Mouse (Mus musculus): ENCODE results near the gene Capzb.
A peak's percentile ranks its signal among the peaks of the same experiment; 100 is the strongest.

The Capzb gene

GRCm38 (mm10) chr4:139234261-139234660 is 41.6 kb downstream of the Capzb start:
- no peak for DNase-seq (ENCODE audit: low spot score in 2 of 2)

- DNase-seq (ENCODE audit: low spot score in 2 of 2) = no peak
Observed at GRCm38 (mm10) chr4:139235556-139235955, 42.9 kb downstream of the Capzb start.

DNA sequence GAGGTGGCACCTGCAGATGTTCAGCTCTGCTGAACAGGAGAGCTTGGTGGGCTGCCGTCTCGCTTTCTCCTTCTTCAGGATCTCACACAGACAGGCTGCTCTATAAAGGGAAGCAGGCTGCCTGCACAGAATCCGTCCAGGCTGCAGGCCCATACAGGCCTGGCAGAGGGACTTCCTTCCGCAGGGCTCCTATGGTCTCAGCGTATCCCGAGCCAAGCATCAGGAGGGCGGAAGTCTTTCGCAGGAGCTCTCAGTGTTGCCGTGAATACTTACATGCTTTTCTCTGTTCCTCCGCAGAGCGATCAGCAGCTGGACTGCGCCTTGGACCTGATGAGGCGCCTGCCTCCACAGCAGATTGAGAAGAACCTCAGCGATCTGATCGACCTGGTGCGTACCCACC is 45.9 kb downstream of the Capzb start:
- no peak for DNase-seq (ENCODE audit: low spot score in 2 of 2)

DNA sequence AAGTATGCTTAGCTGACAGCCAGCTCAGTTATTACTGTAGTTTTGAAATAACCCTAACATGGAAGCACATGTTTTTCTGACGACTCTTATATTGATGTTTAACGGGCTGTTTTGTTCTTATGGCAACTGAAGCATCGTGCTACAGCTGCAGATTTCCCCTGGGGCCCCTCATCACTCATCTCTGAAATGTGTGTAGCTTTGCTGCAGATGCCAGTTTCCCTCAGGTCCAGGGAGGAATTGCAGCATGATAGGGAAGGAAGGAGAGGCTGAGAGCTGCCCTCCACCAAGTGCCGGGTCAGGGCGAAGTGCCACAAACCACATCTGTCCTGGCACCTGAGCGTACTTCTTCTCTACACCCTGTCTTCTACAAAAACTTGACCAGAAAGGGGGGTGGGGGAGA is 47.6 kb downstream of the Capzb start:
- DNase-seq (ENCODE audit: low spot score in 2 of 2) = no peak

DNA sequence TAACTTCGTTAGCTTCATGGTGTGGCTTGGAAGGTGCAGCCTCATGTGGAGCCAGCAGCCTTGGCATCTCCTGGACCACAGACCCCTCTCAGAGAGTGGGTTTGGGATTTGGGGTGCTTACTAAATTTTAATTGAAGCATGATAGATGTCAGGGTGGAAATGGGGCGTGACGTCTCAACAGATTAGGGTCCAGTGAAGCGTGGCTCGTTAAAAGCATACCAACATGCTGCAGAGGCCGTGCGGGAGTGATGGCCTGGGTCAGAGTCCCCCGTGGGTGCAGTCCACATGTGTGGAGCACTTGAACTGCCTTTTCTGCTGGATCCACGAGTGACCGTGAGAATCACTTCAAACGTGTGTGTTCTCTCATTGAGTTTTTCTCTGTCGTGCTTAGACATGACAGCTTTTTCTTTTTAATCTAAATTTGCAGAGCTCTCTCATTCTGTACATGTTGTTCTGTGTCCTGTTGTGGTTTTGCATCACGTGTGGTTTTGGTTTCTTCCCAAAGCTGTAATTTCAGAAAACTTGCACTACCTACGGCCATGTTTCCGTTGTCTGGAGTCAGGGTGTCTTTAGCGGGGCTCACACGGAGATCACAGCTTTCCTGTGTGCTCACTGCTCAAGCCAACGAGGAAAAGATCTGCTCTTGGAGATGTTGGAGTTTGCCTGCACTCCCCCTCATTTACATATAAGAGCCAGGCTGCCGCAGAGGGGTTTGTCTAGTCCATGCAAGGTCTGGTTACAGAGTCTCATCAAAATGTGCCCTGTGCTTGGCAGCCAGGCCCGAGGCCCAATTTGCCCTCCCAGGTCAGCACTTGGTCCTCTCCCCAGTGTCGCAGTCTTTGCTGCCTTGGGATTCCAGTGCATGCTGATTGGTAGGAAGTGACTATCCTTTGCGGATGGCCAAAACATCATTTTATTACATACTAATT is 49.2 kb downstream of the Capzb start:
- DNase-seq (ENCODE audit: low spot score in 2 of 2) = no peak

GRCm38 (mm10) chr4:139242607-139242955 is 49.9 kb downstream of the Capzb start:
- DNase-seq (ENCODE audit: low spot score in 2 of 2) = no peak

GRCm38 (mm10) chr4:139244176-139244575 is 51.5 kb downstream of the Capzb start:
- no peak for DNase-seq (ENCODE audit: low spot score in 2 of 2)

DNA sequence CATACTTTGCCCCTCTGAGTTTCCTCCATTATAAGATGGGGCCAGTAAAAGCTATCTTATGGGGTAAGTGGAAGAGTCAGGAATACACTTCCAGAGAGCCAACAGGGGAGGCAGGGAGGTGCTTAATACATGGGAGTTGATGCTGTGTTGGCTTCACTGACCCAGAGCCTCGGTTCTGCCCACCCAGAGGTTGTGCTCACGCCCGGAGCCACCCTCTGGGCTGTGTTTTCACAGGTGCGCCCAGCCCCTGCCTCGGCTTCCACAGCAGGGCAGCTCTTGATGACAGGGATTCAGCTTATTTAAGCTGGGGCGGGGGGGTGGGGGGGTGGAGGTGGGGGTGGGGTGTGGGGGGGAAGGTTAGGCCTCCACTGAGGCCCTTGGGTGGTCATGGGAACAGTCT is 52.1 kb downstream of the Capzb start:
- DNase-seq (ENCODE audit: low spot score in 2 of 2) = no peak

DNA sequence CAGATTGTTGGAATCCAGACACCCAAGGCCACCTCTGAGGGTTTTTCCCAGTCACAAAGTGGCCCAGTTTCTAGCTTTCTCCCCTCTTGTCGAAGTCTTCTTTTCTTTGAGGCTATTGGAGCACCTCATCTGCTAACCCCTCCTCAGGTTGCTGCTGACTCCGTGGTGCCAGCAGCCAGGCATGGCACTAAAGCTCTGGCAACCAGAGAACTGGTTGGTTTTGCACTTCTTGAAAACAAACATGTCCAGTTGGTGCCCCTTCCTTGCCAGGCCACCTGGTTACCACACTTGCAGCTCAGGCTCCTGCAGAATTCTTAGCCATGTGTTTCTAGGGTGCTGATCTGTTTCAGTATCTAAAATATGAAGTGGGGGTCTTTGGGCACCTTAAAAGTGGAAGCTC is 52.8 kb downstream of the Capzb start:
- no peak for DNase-seq (ENCODE audit: low spot score in 2 of 2)

GRCm38 (mm10) chr4:139246130-139246877 is 53.6 kb downstream of the Capzb start:
- no peak for DNase-seq (ENCODE audit: low spot score in 2 of 2)

- DNase-seq (ENCODE audit: low spot score in 2 of 2) = no peak
Observed at GRCm38 (mm10) chr4:139247966-139248365, 55.3 kb downstream of the Capzb start.

DNA sequence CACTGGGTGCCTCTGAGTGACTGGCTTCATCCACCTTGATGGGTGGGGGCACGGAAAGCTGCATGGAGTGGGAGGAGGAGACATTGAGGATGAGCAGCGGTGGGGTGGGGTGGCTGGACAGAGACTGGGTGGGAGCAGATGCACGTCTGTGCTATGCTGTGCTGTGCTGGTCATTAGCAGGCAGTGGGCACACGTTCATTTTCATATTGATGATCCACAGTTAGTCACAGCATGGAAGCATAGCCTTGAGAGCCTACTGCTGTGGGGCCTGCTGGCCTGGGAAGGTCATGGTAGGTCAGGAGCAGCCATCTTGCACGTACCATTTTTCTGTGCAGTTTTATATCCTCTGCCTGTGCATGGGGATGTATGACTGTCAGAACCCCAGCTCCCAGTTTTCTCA is 56.0 kb downstream of the Capzb start:
- DNase-seq (ENCODE audit: low spot score in 2 of 2) = no peak

DNA sequence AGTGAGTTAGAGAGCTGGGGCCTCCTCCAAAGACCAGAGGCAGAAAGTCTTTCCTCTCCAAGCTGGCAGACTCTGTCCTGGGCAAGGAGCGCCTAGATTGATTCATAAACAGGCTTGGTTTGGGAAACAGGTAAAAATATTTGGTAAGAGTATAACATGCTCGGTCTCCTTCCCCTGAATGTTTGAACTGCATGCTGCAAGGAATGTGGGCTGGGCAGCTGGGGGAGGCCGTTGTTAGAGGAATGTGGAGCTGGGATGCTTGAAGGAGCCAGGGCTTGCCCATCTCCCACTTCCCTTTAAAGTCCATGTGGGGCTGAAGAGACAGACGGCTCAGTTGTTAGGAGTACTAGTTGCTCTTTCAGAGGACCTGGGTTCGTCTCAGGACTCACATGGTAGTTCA is 57.3 kb downstream of the Capzb start:
- DNase-seq (ENCODE audit: low spot score in 2 of 2) = no peak

DNA sequence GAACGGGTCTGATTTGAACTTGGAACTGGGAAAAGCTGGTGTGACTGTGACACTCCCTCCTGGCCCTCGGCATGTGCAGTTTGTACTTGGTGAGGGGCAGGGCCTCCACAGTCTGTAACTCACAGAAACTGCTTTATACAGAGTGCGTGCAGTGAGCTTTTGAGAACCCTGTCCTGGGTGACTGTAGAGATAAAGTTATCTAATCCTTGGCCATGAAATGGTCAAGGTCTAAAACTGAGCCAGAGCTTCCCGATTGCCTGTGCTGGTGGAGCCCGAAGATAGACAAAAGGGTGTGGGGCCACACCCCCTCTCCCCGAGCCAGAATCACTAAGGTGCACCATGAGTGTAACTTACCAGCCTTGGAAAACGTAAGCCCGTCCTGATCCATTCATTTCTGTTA is 58.2 kb downstream of the Capzb start:
- DNase-seq (ENCODE audit: low spot score in 2 of 2) = no peak

DNA sequence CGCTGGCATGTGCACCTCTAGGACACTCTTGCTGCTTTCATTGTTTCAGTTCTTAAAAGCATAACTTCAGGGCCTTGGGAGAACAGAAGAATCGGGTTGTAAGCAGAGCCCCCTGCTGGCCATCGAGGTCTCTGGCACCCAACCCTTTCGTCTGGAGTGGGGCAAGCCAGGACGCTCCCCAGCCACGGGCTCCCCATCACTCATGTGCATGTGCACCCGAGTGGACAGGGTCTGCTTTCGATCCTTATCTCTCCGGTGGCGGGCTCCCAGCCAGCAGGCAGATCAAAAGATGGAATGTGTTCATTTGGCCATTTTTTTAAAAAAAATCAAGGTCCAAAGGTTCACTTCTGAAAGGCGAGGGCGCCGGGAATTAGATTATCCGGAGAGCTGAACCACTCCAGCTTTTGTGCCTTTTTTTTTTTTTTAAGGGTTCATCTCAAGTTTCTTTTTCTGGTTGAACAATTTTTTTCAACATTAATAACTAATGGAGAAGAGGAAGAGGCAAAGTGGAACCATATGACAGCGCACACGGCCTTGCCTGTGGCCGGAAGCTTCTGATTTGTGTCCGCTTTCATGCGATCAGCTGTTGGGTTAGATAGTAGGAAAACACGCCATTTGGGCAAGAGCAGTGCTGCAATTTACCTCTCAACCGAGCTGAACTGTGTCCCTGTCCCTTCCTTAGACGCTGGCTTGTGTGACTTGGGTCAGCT is 59.5 kb downstream of the Capzb start:
- peak; percentile 44 to 64 for DNase-seq (ENCODE audit: low spot score in 2 of 2)

GRCm38 (mm10) chr4:139253206-139253605 is 60.5 kb downstream of the Capzb start:
- DNase-seq (ENCODE audit: low spot score in 2 of 2) = no peak

DNA sequence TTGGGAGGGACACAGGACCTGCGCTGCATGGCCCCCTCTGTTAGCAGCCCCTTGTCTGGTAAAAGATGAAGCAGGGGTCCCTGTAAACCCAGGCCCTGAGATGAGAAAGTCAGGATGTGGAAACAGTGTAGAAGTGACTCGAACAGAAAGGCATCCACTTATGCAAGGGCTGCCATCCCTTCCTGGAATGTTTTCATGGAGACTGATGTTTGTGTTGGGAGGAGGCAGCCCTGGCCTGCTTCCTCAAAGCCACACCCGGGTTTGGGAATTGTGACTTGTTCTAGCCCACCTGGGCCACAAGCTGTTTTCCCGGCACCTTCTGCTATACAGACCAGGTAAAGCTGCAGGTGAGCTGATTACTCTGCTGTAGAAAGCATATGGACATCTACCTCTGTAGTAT is 63.4 kb downstream of the Capzb start:
- DNase-seq (ENCODE audit: low spot score in 2 of 2) = no peak

GRCm38 (mm10) chr4:139256708-139257107 is 64.0 kb downstream of the Capzb start:
- no peak for DNase-seq (ENCODE audit: low spot score in 2 of 2)

DNA sequence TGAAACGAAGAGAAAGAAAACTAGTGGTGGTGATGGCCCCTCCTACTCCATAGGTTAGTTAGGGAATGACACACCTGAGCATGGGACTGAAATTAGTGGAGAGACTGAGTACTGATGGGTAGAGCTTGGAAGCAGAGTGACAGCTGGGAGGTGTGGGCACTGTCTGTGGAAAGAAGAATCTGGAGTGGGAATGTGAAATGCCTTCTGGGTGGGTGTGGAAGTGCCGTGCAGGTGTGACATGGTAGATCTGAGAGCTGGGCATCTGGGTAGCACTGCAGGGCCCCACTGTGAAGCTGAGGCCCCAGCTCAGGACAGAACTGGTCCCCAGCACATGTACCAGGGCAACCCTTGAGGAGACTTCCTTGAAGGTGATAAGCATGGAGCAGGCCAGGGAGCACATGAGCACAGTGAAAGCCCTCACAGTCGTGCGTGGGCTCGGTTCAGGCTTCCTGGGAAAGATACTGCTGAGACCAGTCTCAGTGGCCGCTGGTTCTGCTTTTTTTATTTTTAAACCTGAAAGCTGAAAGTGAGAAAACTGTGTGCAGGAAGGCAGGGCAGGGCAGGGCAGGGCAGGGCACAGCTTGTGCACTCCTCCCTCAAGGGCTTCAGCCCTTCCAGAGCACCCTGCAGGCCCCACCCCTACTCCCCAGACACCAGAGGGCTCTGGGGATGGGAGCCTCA is 66.1 kb downstream of the Capzb start:
- DNase-seq (ENCODE audit: low spot score in 2 of 2) = peak in 1 of 2 experiments; percentile 12

DNA sequence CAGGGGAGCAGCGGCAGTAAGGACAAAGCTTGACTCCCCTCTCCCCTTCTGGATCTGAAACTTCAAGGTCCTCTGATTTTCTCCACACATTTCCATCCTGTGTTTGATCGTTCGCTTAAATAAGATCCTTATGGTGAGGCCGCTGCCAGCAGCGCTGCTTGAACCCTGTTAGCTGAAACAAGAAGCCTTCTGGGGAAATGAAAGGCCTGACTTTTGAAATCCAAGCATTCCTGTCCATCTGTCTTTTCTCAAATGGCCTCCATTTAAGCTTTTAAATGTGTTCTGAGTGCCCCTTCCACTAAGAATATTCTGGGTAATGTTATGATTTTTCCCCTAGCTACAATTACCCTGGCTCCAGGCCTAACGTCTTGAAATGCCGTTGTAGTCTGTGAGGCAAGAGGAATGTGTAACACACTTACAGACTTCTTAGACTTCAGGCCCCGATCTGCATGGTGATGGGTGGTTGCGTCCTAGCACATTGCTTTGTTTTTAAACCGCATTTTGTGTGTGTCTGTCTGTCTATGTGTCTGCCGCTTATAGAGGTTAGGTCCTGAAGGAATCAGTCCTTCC is 66.7 kb downstream of the Capzb start:
- no peak for DNase-seq (ENCODE audit: low spot score in 2 of 2)

- no peak for DNase-seq (ENCODE audit: low spot score in 2 of 2)
Observed at GRCm38 (mm10) chr4:139262981-139263380, 70.3 kb downstream of the Capzb start.

Data from spleen, postnatal 14 days (tissue).